Mouse (Mus musculus) gastrocnemius, postnatal 10 days (tissue): Measurements from ENCODE around the gene Tnfrsf4. TPM values are rescaled to one million over a fixed set of nuclear protein-coding genes. Genes with fewer than 3 reads are reported as not detected.

ENCODE experiments used
- DNase-seq: peaks from one replicate; pipeline ENCODE4 v3.0.0; 2021; ENCODE audit warnings: mixed read lengths
- total RNA-seq, 2 experiments: library from RNA; stranded (reverse); gene quantifications; 2 replicates each; pipeline ENCODE4 v1.2.3; 2021

Tnfrsf4 gene
- total RNA-seq, 2 experiments from 2014 or later: 0.31 to 0.93 TPM

GRCm38 (mm10) chr4:156028580-156028979, 14.9 kb downstream of the Tnfrsf4 start:
- DNase-seq: no peak

- DNase-seq: no peak
Measured at GRCm38 (mm10) chr4:156030651-156031118, 17.0 kb downstream of the Tnfrsf4 start.

GRCm38 (mm10) chr4:156031255-156031592, 17.6 kb downstream of the Tnfrsf4 start:
- no peak for DNase-seq

- peak; percentile 69 for DNase-seq
Measured at GRCm38 (mm10) chr4:156031593-156032391, 18.1 kb downstream of the Tnfrsf4 start.

GRCm38 (mm10) chr4:156032856-156033255, 19.2 kb downstream of the Tnfrsf4 start:
- peak; percentile 9 for DNase-seq

- peak; percentile 45 for DNase-seq
Measured at GRCm38 (mm10) chr4:156033476-156034119, 20.0 kb downstream of the Tnfrsf4 start.

- DNase-seq: no peak
Measured at GRCm38 (mm10) chr4:156034301-156034700, 20.7 kb downstream of the Tnfrsf4 start.

GRCm38 (mm10) chr4:156034901-156035300, 21.3 kb downstream of the Tnfrsf4 start:
- DNase-seq: peak; percentile 16

GRCm38 (mm10) chr4:156044754-156045153, 31.1 kb downstream of the Tnfrsf4 start:
- no peak for DNase-seq

GRCm38 (mm10) chr4:156049779-156050178, 36.1 kb downstream of the Tnfrsf4 start:
- DNase-seq: no peak

- DNase-seq: no peak
Measured at GRCm38 (mm10) chr4:156050391-156050980, 36.8 kb downstream of the Tnfrsf4 start.

- DNase-seq: no peak
Measured at GRCm38 (mm10) chr4:156053113-156053512, 39.5 kb downstream of the Tnfrsf4 start.

- no peak for DNase-seq
Measured at GRCm38 (mm10) chr4:156054130-156054529, 40.5 kb downstream of the Tnfrsf4 start.

- no peak for DNase-seq
Measured at GRCm38 (mm10) chr4:156054606-156055005, 41.0 kb downstream of the Tnfrsf4 start.

GRCm38 (mm10) chr4:156055173-156055572, 41.5 kb downstream of the Tnfrsf4 start:
- DNase-seq: no peak

- no peak for DNase-seq
Measured at GRCm38 (mm10) chr4:156057702-156058101, 44.1 kb downstream of the Tnfrsf4 start.

- no peak for DNase-seq
Measured at GRCm38 (mm10) chr4:156058826-156059225, 45.2 kb downstream of the Tnfrsf4 start.

GRCm38 (mm10) chr4:156059261-156059660, 45.6 kb downstream of the Tnfrsf4 start, which contains the start of gene Ttll10:
TSS of gene Ttll10 (minus strand) at chr4:156059414.
- no peak for DNase-seq

- DNase-seq: no peak
Measured at GRCm38 (mm10) chr4:156059713-156060112, 46.1 kb downstream of the Tnfrsf4 start.

- DNase-seq: no peak
Measured at GRCm38 (mm10) chr4:156063861-156064509, 50.3 kb downstream of the Tnfrsf4 start.

GRCm38 (mm10) chr4:156064510-156064897, 50.9 kb downstream of the Tnfrsf4 start:
- DNase-seq: no peak

GRCm38 (mm10) chr4:156065156-156065894, 51.7 kb downstream of the Tnfrsf4 start:
- no peak for DNase-seq
